Mouse (Mus musculus): Measurements from ENCODE around the gene Med14. TPM values are rescaled to one million over a fixed set of nuclear protein-coding genes. Genes with fewer than 3 reads are reported as not detected.

Med14 gene
- 7.8 and 7.9 TPM in 2 replicates for polyA plus RNA-seq (2012)

DNA sequence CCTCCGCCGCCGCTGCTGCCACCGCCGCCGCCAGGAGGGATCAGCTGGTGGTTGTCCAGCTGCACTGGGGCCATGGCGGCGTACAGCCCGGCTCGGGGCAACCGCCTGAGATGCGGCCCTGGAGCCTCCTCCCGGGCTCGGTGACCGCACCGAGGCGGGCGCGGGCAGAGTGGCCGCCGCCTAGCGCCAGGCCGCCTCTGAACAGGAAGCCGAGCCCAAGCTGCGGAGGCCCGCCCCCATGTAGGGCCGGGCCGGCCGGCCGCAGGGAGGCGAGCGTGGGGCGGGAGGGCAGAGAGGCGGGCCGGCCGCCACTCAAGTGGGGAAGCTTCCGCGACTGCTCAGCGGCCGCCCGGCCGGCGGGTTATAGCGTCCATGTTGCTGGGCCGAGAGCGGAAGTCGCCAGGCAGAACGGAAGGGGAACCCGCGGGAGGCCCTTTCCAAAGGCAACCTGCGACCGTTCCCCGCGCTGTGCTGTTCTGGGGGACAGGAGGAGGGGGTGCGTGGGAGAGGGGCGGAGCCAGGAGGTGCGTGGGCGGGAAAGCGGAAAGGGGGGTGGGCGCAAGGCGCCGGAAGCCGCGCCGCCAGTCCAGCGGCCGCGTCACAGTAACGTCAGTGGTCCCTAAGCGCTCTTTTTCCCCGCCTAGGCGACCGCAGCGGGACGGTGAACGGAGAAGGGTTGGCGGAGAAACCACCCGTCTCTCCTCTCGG is at the start of gene Med14:
TSS of gene Med14 (minus strand) at position 448 of the 708 bp plus-strand sequence.
- TF ChIP-seq GATA1 (IDR thresholded peaks at IDR 0.05; ENCODE audit: low read length): no peak

DNA sequence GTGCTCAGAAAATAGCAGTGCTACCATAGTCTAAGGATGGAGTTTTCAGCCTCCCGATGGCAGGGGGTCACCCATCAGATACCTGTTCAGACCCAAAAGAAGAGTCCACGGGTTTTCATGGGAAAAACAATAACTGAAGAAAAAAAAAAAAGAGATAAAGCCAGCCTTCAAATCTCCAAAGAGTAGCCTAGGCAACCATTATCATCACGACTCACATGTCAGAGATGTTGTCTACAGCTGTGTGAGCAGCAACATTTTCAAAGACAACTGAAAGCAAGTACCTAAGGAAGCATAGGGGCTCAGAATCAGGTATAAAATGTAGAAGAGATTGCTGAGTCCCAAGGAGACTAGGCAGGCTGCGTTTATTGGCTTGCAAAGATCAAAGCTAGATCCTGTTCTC is 38.7 kb upstream of the Med14 start:
- TF ChIP-seq GATA1 (IDR thresholded peaks at IDR 0.05; ENCODE audit: low read length): no peak

DNA sequence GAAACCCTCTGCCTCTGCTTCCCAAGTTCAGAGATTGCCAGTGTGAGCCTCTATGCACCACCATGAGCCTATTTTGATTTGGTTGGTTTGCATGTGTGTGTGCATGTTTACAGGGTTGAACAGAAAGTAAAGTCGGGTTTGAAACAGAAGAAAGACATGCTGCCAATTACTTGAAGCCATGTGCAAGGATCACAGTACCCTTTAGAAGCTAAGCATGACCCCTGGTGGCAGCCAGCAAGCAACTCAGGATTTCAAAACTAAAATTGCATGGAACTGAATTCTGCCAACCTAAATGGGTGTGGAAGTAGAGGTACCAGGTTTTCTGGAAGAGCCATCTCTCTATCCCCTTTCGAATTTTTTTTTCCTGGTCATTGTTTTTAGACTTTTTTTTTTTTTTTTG is 33.0 kb upstream of the Med14 start:
- TF ChIP-seq GATA1 (IDR thresholded peaks at IDR 0.05; ENCODE audit: low read length): no peak

DNA sequence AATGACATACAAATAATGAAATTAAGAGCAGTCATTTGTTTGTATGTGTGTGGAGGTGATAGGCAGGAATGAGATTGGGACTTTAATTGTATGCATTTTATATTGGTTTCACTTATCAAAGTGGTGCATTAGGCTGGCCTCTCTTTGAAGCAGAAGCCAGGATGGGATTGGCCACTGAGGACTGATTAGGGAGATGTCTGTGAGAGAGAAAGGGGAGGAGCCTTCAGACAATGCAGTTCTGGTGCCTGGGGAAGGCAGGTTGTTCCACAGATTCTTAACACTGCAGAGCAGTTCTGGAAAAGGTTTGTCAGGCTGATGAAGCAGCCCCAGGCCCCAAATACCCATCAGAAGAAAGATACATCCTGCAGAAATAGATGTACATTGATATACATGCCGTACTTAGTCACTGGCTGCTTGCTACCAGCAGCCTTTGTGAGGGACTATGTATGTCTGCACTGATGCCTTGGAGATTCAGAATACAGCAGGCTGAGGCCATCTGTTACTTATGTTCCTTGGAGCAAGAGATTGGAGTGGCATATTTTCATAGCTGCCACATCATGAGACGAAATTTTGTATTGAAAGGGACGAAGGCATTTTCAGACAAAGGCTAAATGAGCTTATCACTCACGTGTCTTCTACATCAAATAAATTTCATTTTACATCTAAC is 29.9 kb upstream of the Med14 start:
- TF ChIP-seq GATA1 (IDR thresholded peaks at IDR 0.05; ENCODE audit: low read length): no peak

DNA sequence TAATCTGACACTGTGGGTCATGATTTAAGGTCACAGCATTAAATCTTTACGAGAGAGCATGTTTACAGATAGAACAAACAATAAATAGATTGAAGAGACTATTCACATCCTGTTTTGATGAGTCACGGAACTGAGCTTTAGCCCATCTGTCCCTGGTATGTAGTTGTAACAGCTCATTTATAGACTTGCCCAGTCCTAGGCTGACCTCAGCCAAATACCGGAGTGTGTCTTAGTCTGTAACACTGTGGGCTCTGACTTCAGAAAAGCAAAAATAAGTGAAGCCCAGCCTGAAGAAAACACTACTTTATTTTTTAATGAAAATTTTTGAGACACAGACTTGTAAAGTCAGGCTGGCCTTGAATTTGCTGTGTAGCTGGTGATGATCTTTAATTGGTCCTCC is 11.4 kb upstream of the Med14 start:
- no peak for TF ChIP-seq GATA1 (IDR thresholded peaks at IDR 0.05; ENCODE audit: low read length)

DNA sequence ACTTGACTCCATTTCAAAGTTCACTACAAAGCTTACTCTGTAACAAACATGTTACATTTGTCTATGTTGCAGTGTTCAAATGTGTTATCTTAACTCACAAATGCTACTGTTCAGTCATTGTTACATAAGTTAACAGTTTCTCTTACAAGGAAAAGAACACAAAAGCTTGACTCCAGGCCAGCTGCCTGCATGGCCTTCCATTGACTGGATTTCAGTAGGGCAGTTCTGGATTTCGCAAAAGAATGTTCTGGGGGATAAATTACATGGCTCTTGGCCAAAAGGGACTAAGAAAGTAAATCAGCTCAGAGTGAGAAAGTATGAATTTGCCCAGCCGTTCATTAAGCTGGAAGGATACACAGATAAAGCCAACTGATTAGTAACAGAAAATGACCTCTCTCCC is 9.7 kb upstream of the Med14 start:
- TF ChIP-seq GATA1 (IDR thresholded peaks at IDR 0.05; ENCODE audit: low read length): no peak

DNA sequence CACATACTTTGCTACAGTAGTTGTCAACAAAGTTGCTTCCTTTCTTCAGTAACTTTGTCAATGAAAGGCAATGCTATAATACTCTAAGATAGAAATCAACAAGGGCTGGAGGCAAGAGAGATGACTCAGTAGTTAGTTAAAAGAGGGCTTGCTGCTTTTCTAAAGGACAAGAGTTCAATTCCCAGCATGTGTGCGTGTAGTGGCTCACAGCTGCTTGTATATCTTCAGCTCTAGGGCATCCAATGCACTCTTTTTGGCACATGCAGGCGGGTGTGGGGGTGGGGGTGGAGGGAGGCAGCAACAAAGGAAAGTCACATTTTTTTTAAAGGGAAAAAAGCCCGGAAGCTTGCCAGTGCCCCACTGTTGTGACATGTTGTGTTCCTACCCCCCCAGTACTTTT is 6.7 kb upstream of the Med14 start:
- no peak for TF ChIP-seq GATA1 (IDR thresholded peaks at IDR 0.05; ENCODE audit: low read length)

DNA sequence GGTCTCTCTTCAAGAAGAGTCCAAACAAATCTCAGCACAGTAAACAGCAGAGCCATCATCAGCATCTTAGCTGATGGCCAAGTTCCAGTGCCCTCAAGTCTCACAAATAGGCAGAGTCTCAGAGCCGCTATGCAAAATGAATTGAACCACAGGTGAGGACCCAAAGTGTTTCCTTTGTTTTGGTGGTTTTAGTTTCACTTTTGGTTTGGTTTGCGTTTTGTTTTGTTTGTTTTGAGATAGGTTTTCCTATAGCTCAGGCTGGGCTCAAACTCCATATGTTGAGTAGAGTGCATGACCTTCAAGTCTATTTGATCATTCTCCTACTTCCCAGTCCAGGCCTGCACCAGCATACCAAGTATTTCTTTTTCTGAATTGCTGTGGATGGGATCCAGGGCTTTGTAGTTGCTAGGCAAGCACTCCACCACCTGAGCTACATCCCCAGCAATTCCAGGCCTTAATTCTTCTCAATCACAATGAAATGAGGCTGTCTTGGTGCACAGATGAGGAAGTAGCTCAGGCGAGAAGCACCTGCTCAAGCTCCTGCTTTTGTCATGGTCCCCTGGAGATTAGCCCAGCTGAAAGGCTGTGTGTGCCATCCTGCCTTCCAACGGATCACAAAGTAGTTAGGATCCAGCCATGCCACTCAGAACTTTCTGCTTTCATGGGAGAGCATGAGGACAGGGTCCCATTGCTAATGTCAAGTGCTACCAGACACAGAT is 5.1 kb upstream of the Med14 start:
- TF ChIP-seq GATA1 (IDR thresholded peaks at IDR 0.05; ENCODE audit: low read length): no peak

DNA sequence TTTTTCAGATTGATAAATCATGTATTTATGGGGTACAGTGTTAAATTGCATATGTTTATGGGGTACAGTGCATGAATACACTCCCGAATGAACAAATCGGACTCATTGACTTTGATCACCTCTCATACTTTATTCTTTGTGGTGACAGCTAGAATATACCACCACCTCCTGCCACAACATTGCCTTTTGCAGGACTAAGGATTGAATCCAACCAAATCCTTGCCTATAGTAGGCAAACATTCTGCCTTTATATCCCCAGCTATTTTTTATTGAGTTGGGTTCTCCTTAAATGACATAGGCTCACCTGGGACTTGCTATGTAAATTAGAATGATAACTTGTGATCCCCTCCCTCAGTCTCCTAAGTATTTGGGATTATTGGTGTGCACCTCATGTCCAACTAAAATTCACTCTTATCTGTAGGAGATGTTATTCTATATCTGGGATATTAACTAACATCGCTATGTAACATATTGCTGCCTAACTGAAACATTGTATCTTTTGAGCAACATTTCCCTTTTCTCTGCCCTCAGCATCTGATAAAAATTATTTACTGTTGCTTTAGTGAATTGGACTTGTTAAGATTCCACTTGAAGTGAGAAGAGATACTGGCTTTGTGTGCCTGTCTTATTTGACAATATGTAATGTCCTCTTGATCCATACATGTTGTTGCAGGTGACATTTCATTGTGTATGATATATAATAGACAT is 1.4 kb upstream of the Med14 start:
- TF ChIP-seq GATA1 (IDR thresholded peaks at IDR 0.05; ENCODE audit: low read length): no peak

DNA sequence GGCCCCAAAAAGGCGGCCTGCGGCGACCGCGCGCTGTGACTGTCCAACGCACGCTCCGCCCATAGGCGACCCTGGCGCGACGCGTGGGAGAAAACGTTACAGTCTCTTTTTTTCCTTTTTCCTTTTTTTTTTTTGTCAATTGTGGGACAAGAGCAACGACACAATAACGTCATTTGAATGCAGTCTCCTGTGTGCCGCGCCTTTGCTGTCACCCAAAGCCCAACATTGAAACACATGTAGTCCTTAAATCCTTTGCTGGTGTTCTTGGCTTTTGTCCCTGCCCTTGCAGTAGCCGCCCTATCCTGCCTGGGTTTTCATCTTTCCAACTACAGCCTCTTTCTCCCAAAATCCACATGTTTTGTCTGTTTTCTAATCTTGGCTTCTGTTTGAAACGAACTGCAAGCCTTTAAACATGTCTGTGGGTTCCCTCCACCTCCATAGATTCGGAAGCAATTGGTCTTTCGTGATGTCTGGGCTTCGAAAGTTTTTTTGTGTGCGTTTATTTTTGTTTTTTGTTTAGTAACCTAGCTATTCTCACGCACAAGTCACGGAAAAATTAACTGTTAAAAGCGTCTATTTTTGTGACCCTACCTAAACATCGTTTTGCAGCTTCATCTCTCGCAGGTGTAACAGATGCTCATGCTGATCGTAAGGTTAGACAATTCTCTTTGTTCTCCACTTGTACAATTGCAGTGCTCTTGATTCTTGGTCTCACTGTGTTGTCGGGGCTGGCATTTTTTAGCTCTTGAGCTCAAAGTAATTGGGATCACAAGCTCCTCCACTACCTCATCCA is 657 bp upstream of the Med14 start:
- no peak for TF ChIP-seq GATA1 (IDR thresholded peaks at IDR 0.05; ENCODE audit: low read length)

DNA sequence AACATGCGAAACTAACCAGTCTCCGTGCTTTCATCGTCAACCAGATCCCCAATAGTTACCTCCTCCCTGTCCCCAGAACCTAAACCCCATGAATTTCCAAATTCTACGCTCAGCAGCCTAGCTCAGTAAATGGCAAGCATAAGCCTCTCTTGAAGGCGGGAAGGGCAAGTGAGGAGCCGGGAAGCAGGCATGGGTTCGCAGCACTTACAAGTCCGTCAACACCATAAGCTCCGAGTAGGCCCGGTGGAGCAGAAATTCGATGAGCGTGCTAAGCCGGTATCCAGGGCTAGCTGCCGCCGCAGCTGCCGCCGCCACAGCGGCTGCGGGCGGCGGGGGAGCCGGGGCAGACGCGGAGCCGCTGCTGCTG is 631 bp downstream of the Med14 start:
- TF ChIP-seq GATA1 (IDR thresholded peaks at IDR 0.05; ENCODE audit: low read length): no peak

DNA sequence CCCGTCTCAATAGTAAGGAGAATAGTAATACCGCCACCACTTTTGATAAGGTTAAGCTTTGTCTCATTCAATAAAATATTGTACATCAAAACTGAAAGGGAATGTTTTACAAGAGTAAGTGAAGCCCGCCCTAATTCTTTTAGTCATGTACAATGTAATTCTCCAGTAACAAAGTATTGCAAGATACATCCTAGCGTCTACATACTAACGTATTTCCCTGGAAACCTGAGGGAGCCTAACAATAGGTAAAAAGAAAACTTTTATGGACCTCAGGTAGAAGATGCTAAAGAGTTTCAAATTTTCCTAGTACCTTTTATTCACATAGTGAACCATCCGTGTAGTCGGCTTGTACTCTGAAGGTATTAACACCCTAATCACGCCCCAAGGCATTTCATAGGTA is 1.4 kb downstream of the Med14 start:
- no peak for TF ChIP-seq GATA1 (IDR thresholded peaks at IDR 0.05; ENCODE audit: low read length)

DNA sequence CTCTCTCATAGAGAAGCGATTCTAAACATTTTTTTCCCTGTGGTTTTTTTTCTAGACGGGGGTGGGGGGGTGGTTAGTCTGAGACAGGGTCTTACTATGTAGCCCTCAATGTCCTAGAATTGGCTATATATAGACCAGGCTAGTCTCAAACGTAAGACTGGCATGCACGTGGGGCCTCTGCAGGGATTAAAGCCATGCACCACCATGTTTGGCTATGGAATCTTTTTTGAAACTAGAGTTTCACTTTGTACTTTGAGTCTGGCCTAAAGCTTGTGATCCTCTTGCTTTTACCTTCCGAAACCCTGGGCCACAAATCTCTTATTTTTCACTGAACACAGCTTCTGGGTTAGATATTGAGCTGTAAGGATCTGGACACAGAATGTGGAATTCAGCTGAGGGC is 2.2 kb downstream of the Med14 start:
- no peak for TF ChIP-seq GATA1 (IDR thresholded peaks at IDR 0.05; ENCODE audit: low read length)

DNA sequence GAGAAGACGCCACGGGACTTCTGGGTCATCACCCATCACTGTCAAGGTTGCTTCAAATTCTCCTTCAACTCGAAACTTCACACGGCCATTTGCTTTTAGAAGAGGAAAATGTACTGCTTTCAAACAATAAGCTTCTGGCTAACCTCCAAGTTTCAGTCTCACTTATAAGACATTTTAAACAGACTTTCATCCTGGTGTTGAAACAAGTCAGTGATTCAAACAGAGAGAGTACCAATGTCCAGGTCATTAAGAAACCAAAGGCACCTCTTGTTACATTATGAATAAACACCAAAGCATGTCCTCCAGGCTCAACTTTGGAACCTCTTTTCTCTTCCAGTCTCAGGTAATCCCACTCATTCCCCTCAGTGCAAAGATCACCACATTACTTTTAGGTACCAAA is 14.0 kb downstream of the Med14 start:
- TF ChIP-seq GATA1 (IDR thresholded peaks at IDR 0.05; ENCODE audit: low read length): no peak

DNA sequence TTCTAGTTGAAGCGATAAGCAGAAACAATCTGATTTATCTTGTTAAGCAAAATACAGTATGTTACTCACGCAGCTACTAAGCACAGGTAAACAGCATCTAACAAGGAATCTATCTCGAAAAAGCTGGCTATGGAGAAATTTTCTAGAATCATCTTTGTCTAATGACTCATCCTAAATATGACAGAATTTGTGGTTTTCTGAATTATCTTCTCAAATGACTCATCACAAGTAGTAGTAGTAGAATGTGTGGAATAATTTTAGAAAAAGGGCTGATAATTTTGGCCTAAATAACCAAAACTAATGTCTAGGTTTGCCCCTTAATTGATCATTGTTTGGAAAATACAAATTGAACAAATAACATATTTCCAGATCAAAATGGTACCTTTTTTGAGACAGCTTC is 15.1 kb downstream of the Med14 start:
- TF ChIP-seq GATA1 (IDR thresholded peaks at IDR 0.05; ENCODE audit: low read length): no peak
